Mouse (Mus musculus): ENCODE data around the gene Arrdc4.

Arrdc4 gene

DNA sequence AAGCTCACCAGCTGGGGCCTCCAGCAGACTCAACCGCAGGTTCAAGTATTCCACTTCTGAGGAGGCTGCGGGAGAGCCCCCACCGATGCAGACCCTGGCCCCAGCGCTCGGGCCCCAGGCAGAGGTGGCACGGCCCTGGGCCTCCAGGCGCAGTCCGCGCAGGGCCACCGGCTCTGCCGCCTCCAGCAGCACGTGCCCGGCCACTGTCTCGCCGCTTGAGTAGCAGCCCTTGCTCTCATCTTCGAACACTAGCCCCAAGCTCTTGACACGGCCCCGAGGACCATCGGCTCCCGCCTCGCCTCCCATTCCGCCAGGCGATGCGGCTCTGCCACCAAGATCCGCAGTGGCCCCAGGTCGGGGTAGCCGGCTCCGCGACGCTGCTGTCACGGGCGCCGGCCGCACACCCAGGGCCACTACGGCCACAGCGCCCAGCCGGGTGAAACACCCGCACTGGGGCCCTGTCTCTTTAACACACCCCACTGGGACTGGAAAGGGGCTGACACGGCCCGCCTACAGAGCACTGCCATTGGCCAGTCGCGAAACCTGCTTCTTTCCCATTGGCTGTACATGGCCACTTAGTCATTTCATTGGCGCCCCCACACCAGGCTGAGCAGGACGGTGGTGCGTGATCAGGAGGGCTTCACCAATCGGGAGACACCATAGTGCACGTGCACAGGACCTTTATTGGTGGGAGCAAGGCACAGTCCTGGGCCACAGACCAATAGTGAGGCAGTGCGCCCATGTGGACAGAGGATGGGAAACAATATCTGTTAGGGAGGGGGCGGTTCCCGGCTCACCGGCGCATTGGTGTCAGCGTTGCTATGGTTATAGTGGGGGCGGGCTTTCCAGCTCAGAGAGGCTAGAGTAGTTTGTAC lies at the start of gene Arrdc4:
Gene Arrdc4, minus strand, starts transcription at position 481 of the 875 bp plus-strand sequence.
- peak; percentile 99 for DNase-seq (ENCODE audit: low spot score)

DNA sequence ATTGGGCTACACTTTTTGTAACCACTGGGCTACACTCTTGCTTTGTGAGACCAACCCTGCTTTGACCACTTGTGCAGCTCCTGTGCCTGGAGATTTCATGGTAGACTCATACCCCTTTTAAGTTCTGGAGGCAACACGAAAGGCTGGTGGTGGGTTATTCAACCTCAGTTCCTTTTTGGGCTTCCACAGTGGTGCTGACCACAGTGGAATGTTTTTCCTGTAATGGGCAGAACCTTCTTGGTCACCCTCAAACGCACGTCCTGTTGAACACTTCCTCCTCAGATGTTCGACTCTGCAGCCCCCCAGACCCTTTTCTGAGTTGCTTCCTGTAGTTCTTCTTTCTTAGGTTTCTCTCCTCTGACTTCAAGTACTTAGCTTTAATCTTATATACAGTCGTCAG lies 46.5 kb upstream of the Arrdc4 start:
- DNase-seq (ENCODE audit: low spot score): no peak

DNA sequence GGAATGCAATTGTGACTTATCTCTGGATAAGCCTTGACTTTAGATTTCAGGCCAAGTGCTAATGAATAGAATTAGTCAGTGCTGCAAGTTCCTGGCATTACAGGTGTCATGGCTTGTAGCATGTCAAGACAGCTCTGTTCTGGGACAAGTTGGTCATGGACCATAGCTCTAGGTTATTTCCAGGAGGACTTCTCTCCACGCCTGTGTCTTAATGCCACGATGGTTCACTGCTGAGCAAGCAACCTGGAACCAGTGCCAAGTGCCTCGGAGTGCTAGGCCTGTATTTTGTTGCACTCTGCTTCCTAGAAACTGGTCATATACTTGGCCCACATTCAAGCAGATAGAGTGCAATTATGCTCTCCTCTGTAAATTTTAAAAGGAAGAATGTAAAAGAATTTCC lies 39.7 kb upstream of the Arrdc4 start:
- peak; percentile 30 for DNase-seq (ENCODE audit: low spot score)

DNA sequence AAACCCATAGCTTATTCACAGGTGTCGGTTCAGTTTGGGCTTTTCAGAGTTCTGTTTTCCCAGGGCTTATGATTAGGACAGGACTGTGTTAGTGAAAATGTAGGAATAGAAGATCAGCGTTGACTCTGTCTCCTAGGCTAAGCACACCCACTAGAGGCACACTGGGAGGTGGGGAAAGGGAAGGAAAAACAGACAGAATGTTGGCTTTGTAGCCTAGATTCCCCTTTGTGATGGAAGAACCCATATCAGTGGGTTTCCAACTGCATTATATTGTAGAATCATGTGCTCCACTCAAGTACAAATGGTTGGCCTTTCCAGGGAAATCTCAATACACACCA lies 22.7 kb upstream of the Arrdc4 start:
- no peak for DNase-seq (ENCODE audit: low spot score)

DNA sequence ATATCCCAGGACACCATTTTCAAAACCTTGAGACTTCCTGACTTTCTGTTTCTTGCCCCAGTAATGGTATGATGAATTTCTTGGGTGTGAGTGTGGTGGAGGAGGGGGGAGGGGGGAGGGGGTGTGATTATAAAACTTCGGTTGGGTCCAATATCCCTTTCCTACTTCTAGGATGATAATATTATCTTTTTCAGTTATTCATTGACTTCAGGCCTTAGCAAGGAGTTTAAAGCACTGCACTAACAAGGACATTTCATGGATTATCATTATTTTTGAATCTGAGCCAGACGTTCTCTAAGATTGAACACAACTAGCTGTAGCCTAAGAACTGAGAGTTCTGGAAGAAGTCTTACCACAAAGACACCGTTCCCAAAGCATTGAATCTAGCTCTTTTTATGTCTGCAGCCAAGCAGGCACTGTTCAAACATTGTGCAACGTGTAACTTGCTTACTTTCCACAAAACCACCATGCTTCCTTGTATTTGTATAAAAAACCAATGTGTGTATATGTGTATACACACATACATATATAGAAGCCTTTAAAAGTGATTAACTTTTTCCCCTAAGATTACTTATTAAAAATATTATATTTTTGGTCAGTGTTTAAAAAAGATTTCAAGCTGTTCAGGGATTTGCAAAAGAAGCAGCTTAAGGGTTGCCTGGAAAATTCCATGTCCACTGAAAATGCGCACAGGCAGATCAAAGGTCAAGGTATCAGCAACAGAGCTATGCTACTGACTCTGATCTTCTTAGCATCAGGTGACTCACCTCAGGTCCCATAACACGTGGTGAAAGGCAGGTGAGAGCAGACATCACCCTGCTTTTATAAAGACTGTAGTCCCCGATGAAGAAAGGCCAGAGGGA lies 22.1 kb upstream of the Arrdc4 start:
- no peak for DNase-seq (ENCODE audit: low spot score)

DNA sequence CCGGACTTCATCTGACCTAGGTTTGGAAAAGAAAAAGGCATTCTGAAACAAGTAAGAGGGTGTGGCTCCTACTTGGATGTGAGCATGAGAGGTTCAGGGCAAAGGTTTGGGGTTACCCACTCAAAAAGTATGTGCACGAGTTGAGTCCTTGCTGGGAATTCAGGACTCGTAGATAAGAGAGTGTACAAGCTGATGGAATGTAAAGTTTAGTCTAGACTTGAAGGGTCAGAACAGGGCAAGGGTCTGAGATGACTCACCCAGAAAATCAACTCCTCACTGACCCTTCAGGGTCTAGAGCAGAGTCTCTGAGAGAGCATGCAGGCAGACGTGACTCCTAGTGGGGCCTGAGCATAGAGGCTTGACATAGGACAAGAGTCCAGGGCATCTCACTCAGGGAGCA lies 16.9 kb upstream of the Arrdc4 start:
- no peak for DNase-seq (ENCODE audit: low spot score)

DNA sequence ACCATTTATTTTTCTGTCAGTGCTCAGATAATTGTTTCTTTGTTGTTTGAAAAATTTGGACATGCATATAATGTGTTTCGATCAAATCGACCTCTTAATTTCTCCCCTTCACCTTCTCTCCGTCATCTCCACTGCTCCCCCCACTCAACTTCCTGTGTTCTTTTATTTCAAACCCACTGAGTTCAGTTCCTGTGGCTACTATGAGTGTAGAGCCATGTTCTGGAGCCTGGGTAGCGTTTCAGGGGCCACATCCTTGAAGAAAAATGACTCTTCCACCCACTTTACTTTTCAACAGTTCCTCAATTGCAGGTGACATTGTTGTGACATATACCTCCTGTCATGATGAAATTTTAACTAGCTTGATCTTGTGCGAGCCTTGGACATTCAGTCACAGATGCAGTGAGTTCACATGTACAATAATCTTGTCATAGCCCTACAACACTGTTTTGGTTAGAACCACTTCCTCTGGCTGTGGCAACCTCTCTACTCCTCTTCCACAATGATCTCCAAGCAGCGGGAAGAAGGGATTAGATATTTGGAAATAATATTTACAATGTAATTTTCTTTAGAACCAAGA lies 10.2 kb upstream of the Arrdc4 start:
- DNase-seq (ENCODE audit: low spot score): no peak

DNA sequence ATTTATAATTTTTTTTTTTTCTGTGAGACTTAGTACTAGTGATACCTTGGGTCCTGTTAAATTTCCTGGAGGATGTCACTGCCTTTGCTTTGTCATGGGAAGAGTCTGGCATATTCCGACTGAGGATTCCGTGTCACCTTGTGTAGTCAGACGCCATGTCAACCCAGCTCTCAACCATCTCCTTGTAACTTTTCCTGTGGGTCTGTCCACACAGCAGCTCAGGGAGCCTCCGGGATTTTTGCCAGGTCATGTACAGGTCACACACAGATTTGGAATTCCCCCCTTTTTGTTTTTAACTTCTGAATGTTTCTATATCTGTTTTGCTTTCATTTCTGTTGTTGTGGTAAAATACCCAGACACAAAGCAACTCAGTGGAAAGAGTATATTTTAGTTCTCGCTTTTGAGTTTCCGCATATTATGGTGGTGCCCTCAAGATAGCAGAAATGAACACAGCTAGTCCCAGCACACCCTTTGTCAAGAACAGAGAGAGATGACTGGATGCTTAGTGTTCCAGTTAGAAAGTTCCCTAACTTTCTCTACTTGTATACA lies 7.7 kb upstream of the Arrdc4 start:
- DNase-seq (ENCODE audit: low spot score): no peak

DNA sequence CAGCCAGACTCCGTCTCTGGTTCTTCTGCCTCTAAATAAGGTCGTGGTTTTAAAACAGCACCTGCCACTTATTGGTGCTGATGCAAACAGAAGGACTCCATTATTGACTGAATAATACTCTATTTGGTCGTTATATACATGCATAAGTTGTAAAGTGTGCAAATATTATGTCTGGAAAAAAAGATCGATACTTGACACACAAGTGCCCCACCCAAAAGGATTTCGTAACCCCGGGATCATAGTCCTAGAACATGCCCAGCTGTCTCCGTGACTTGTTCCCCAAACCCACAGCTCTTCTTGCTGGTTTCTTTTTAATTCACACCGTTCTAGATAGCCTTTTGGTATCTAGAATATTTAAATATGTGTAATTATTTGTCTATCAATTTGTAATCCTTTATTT lies 878 bp upstream of the Arrdc4 start:
- peak; percentile 29 for DNase-seq (ENCODE audit: low spot score)

DNA sequence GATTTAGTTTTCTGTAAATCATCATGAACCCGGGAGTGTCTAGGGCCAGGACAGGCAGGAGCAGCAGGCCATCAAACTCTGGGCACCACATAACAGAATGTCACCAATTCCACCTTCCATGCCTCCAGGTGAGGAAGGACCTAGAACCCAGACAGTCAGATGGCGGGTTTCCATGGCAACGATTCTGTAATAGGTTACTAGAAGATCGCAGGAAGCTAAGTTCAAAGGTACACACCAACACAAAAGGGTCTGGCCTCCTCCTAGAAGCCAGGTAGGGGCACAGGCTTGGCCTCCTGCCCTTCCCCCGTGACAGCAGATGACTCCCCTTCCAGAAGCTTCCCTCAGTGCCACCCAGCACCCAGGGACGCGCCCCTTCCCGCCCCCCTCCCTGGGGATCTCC lies 680 bp downstream of the Arrdc4 start:
- DNase-seq (ENCODE audit: low spot score): peak; percentile 46

DNA sequence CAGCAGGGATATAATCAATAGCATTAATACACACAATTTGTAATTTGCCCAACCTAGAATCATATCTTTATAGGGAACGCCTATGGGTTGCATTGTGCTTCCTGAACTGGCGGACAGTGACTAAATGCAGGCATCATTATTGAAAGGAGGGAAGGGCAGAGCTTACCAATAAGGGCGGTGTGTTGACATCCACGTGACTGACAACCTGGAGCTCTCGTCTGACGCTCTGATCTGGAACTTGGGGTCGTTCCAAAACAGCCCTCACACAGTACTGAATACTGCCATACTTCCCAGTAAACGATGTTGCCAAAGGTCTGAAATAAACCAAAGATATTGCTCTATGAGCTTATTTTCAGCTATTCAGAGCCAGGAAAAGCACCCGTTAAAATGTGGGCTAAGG lies 4.4 kb downstream of the Arrdc4 start:
- DNase-seq (ENCODE audit: low spot score): no peak

DNA sequence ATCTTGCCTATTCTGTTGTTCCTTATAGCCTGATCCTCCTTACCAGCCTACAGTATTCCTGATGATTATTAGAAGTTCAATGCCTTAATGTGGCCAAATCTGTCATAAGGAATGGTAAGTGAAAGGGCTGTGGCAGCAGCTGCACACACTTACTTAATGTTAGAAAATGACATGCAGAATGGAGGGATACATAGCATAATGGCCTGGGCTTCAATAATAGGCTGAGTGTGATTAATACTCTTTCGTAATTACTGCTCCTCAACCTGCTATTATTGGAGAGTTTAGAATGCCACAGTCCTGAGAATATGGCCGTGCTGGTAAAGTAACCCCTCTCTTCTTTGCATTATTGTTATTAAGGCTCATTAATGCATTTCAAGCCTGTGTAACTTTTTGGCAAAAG lies 4.8 kb downstream of the Arrdc4 start:
- no peak for DNase-seq (ENCODE audit: low spot score)

DNA sequence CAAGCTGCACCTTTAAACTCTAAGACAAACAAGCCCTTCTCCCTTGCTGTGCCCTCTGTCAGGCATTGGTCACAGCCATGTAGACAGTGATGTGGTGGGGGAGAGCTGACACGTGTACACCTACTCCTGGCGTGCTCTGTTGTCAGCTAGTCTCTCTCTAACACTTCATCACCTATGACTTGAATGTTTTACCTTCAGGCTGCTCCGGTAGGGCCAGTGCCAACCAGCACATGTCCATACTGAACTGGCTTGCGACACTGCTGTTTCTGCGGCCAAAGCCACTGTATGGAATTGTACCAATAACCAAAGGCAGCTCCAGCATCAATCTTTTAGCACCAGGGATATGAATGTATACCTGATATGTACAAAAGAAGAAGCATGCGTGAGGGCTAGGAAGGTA lies 8.3 kb downstream of the Arrdc4 start:
- no peak for DNase-seq (ENCODE audit: low spot score)

DNA sequence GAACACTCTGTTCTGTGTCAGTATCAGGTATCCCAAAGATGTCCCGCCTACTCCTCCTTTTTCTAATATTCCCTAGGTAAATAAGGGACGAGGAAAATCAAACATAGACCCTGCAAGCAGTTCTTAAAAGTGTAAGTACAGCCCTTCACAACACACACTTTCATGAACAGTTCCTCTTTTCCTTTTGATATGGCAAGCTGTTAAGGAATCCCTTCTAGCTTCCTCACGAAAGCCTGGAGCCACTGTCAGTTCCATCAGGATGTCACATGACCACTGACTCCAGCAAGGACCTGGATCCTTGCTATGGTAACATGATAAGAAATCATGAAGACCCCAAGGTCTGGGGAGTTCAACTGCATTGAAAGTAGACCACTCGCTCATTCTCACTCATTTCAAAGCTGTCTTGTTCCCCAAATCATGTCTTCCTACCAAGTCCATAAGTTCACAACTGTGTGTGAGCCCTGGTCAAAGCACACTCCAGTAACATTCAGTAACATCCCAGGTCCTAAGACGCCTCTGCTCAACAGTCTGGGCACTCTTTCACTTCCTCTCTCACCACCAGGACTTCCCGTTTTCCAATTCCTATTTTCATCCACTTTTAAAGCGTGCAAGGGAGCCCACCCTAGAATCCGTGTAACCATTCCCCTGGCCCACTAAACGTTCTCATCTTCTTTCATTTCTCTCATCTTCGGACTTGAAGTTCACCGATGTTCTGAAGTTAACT lies 10.2 kb downstream of the Arrdc4 start:
- no peak for DNase-seq (ENCODE audit: low spot score)

DNA sequence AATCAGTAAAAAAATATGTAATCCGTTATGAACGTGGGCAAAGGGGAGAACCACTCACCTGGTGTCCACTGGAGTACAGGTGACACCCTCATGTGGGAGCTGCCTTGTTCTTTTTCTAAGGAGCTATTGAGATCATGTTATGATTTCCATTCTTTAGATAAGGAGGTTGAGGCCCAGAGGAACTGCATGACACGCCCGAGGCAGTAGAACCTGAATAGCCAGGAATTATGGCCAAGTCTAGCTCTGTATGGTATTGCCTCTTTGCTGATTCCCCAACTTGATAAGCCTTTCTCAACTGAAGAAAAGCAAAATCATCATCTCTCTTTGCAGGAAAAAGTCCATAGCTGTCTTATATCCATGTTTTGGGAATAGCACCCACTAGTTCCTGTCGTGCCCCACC lies 22.7 kb downstream of the Arrdc4 start:
- peak; percentile 80 for DNase-seq (ENCODE audit: low spot score)

DNA sequence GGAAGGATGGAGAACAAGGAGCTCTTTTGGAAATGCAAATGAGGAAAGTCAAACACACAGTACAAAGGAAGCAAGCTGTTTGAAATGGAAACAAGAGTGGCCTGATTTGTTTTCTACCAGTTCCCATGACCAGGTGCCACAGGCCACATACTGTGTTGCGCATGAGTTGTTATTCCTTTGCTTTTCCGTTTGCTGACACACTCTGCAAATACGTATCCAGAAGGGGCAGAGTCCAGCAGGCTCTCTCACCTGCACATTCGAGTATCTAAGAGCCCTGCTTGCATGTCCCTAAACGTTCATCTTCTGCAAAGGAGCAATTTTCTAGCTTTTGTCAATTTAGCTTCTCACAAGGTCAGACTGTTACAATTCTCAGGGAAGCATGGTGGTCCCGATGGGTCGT lies 24.3 kb downstream of the Arrdc4 start:
- DNase-seq (ENCODE audit: low spot score): no peak

DNA sequence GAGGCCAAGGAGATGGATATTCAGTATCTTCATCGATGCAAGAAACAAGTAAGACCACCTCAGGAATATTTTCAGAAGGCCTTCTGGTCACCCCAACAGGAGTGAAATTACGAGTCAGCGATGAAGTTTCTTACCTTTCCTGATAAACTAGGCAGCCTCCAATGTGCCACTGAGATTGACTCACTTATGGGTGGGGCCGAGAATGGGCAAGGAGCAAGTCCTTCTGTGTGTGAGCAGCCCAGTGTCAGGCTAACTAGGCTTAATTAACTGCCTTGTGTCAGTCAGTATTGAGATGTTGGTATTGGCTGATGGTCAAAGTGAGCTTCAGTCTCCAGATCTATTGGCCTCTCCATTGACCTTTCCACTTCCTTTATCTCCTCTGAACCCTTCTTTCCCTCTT lies 27.5 kb downstream of the Arrdc4 start:
- no peak for DNase-seq (ENCODE audit: low spot score)

DNA sequence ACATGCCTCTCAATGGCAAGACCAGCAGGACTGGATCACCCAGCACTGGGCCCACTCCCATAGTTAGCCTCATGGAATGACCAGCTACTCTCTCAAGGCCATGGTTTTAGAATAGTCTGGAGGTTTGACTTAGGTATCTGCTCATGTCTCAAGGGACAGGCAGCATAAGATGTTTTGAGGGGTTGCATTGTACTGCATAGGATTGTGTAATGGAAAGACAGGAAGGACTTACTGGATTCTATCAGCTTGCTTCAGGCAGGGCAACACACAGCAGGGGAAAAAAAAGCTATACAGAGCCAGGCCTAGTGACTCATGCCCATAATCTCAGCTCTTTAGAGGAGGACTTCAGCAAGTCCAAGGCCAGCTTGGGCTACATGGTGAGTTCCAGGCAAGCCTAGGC lies 31.1 kb downstream of the Arrdc4 start:
- no peak for DNase-seq (ENCODE audit: low spot score)

DNA sequence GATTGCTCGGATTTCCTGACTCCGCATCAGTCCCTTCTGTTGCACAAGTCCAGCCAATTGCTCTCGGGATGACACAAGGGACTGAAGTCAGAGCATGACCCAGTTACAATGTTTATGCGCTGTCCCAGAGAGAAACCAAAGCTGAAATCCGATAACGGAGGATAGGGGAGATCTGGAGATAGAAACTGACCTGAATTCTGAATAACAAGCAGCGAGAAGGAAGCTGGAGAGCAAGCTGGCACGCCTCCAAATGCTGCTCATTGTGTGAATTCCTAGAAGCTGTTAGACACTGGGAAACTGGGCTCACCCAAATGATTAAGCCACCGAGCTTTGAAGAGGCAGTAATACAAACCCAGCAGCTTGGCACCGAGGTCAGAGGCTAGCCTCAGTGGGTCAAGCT lies 31.5 kb downstream of the Arrdc4 start:
- peak; percentile 84 for DNase-seq (ENCODE audit: low spot score)

DNA sequence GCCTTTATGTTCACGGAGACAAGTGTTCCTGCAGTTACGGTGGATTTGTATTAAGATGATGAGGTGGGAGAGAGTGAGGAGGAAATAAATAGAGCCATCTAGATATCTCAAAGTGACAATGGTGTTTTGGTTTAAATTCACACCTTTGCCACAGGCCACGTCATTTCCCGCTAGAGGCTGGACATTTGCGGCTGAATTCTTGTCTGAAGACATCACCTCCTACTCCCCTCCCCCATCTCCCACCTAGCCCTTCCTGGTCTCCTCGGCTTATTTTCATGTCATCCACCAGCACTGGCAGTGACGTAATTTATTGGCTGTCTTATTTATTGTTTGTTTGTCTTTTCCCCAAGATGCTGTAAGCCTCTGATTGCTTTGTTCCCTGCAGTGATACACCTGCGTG lies 32.1 kb downstream of the Arrdc4 start:
- DNase-seq (ENCODE audit: low spot score): no peak

DNA sequence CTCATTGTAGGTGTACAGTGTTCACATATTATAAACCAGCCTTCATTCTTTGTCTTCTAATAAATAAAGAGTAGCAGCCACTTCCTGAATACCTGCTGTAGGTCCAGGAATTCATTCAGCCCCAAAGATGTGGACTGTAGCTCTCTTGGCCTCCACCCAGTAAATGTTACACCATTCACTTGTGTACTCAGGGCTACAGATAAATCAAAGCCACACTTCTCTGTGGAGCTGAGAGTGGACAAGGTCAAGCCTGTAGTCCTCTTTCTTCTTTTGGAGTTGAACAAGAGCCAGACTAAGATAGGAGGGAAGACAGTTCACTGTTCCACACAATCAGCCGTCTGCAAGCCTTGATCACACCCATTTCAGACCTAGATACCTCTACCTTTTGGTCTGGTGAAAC lies 36.1 kb downstream of the Arrdc4 start:
- DNase-seq (ENCODE audit: low spot score): no peak

DNA sequence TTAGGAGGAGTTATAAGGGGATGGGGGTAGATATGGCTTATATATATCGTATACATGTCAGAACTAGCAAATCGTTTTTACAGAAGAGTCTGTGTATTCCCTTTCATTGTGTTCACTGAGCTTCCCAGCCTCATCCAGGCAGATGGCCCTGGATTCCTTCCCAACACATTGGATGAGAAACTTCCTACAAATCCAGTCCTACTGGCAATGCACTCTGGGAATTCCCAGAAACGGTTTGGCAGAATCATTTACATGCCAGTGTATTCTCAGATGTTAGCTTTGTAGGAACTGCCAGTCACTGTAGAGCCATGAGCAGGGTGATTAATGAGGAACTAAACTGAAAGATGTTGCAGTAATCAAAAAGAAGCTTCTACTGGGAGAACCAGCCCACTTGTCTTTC lies 36.6 kb downstream of the Arrdc4 start:
- no peak for DNase-seq (ENCODE audit: low spot score)

Measured in urinary bladder, postnatal 14 days (tissue).